Mouse (Mus musculus): ENCODE measurements around the gene Gm6993. TPM values are rescaled to one million over a fixed set of nuclear protein-coding genes. Genes with fewer than 3 reads are reported as not detected.
A peak's percentile ranks its signal among the peaks of the same experiment; 100 is the strongest.

Gm6993 gene
- total and polyA plus RNA-seq, 2 experiments from 2014 or later: not detected

DNA sequence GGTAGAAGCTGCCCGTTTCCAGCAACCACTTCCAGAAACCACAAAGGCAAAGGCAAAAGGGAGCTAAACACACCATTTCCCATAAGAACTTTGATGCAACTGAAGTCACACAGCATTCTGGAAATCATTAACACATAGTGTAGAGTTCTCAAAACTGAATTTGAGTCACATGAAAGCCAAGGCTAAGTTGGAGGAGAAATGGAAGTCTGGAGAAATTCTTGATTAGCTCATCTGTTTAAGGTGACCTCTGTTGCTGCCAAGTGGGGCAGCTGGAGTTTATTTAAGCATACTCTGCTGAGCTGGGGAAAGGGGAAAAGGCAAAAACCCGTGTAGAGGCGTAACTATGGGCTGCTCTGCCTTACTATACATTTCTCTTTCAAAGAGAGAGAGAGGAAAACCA, 21.8 kb upstream of the Gm6993 start:
- no peaks in the 10 kb centered on the region for H3K27me3 ChIP-seq (ENCODE audit: control insufficient read depth, insufficient read depth, low read length)
- H3K9ac ChIP-seq (replicated peaks; ENCODE audit: low read depth, low read length): no peak overlapping the region
- TF ChIP-seq EP300 (IDR thresholded peaks at IDR 0.05; ENCODE audit: low read depth) (no peak), CTCF (IDR thresholded peaks at IDR 0.05; ENCODE audit: low read depth) (no peak)
- ATAC-seq (ENCODE audit: insufficient read depth, low read depth) (no peak), DNase-seq (ENCODE audit: low spot score) (peak; percentile 38)
- no peaks in the 10 kb centered on the region for H3K36me3 ChIP-seq (replicated peaks; ENCODE audit: control insufficient read depth, insufficient read depth, low read length)
- 62% methylated on average over 3 of the region's 3 CpGs for WGBS
- H3K9me3 ChIP-seq (replicated peaks; ENCODE audit: control insufficient read depth, low read length): no peaks in the 10 kb centered on the region
- no peak overlapping the region for H3K27ac ChIP-seq (ENCODE audit: low read depth)
- H3K4me2 ChIP-seq (ENCODE audit: low read depth, low read length): no peak overlapping the region
- H3K4me3 ChIP-seq (ENCODE audit: low read depth, low read length): no peak overlapping the region
- peaks cover 13% of the 10 kb centered on the region; the same call in 1 of the 2 replicates for H3K4me1 ChIP-seq (ENCODE audit: control insufficient read depth, insufficient read depth)

DNA sequence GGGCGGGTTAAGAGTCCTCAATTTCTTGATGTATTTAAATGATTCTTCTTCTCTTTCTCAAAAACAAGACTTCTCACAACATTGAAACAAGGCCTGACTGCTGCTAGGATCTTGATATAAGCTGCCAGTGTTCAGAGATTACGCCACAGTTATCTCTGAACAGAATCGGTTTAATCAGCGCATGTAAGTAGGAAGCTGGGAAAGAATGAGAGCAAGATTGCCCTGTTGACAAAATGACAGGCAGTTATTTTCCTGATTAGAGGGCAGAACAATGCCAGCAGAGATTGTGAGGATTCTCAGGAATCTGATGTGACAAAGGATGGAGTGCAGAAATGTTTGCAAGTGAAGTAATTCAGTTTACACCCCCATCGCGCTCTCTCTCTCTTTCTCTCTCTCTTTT, 19.0 kb upstream of the Gm6993 start:
- no peak for ATAC-seq (ENCODE audit: insufficient read depth, low read depth)
- no peaks in the 10 kb centered on the region for H3K9me3 ChIP-seq (replicated peaks; ENCODE audit: control insufficient read depth, low read length)
- TF ChIP-seq EP300 (IDR thresholded peaks at IDR 0.05; ENCODE audit: low read depth): no peak
- no peak for TF ChIP-seq CTCF (IDR thresholded peaks at IDR 0.05; ENCODE audit: low read depth)
- no peak overlapping the region for H3K4me2 ChIP-seq (ENCODE audit: low read depth, low read length)
- H3K36me3 ChIP-seq (replicated peaks; ENCODE audit: control insufficient read depth, insufficient read depth, low read length): no peaks in the 10 kb centered on the region
- H3K27me3 ChIP-seq (ENCODE audit: control insufficient read depth, insufficient read depth, low read length): no peaks in the 10 kb centered on the region
- no peak overlapping the region for H3K4me3 ChIP-seq (ENCODE audit: low read depth, low read length)
- no peak overlapping the region for H3K9ac ChIP-seq (replicated peaks; ENCODE audit: low read depth, low read length)
- 44% methylated on average over 6 of the region's 6 CpGs for WGBS
- peaks cover 9% of the 10 kb centered on the region; the same call in 1 of the 2 replicates for H3K4me1 ChIP-seq (ENCODE audit: control insufficient read depth, insufficient read depth)
- DNase-seq (ENCODE audit: low spot score): no peak
- H3K27ac ChIP-seq (ENCODE audit: low read depth): no peak overlapping the region

DNA sequence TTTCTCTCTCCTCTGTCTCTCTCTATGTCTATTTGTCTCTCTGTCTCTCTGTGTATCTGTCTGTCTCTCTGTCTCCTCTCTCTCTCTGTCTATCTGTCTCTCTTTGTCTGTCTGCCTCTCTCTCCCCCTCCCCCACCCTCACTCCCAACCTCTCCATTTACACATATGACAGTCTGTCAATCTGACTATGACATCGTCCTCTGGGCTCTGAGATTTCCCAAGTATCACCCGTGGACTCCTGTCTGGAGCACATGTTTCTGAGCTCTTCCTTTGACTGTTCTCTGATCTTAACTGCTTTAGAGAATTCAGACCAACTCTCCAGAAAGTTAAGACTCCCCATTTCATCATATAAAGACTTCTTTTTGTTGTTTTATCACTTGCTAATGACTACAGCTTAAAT, 18.3 kb upstream of the Gm6993 start:
- Histone ChIP-seq H3K36me3 (replicated peaks; ENCODE audit: control insufficient read depth, insufficient read depth, low read length) (no peaks in the 10 kb centered on the region), H3K27ac (ENCODE audit: low read depth) (no peak overlapping the region), H3K9ac (replicated peaks; ENCODE audit: low read depth, low read length) (no peak overlapping the region), H3K4me3 (ENCODE audit: low read depth, low read length) (no peak overlapping the region), H3K9me3 (replicated peaks; ENCODE audit: control insufficient read depth, low read length) (no peaks in the 10 kb centered on the region), H3K4me1 (ENCODE audit: control insufficient read depth, insufficient read depth) (peaks cover 9% of the 10 kb centered on the region; the same call in 1 of the 2 replicates), H3K27me3 (ENCODE audit: control insufficient read depth, insufficient read depth, low read length) (no peaks in the 10 kb centered on the region), H3K4me2 (ENCODE audit: low read depth, low read length) (no peak overlapping the region)
- 36% methylated on average over 2 of the region's 2 CpGs for WGBS
- TF ChIP-seq EP300 (IDR thresholded peaks at IDR 0.05; ENCODE audit: low read depth) (no peak), CTCF (IDR thresholded peaks at IDR 0.05; ENCODE audit: low read depth) (no peak)
- DNase-seq (ENCODE audit: low spot score): no peak
- no peak for ATAC-seq (ENCODE audit: insufficient read depth, low read depth)

DNA sequence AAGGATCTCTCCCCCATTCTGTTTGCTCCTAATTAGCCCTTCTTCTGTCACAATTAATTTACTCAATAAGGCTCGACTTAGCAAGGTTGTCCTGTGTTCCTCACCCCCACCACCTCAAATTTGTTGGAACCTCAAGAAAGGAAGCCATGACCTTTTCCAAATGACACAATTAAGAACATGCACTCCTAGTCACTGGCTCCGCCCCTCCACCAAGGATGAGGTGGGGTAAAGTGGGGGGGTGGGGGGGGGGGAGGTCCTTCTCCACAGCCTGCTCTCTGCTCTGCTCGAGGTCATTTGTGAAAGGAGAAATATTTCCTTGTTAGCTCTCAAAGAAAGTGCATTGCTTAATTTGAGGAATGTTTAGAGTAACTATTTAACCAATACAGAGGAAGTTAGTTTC, 17.8 kb upstream of the Gm6993 start:
- Histone ChIP-seq H3K27me3 (ENCODE audit: control insufficient read depth, insufficient read depth, low read length) (no peaks in the 10 kb centered on the region), H3K9me3 (replicated peaks; ENCODE audit: control insufficient read depth, low read length) (no peaks in the 10 kb centered on the region), H3K27ac (ENCODE audit: low read depth) (no peak overlapping the region), H3K9ac (replicated peaks; ENCODE audit: low read depth, low read length) (no peak overlapping the region), H3K4me2 (ENCODE audit: low read depth, low read length) (no peak overlapping the region), H3K4me3 (ENCODE audit: low read depth, low read length) (no peak overlapping the region), H3K4me1 (ENCODE audit: control insufficient read depth, insufficient read depth) (peaks cover 9% of the 10 kb centered on the region; the same call in 1 of the 2 replicates), H3K36me3 (replicated peaks; ENCODE audit: control insufficient read depth, insufficient read depth, low read length) (no peaks in the 10 kb centered on the region)
- ATAC-seq (ENCODE audit: insufficient read depth, low read depth): no peak
- no peak for DNase-seq (ENCODE audit: low spot score)
- TF ChIP-seq EP300 (IDR thresholded peaks at IDR 0.05; ENCODE audit: low read depth) (no peak), CTCF (IDR thresholded peaks at IDR 0.05; ENCODE audit: low read depth) (no peak)
- 51% methylated on average over 3 of the region's 3 CpGs for WGBS

DNA sequence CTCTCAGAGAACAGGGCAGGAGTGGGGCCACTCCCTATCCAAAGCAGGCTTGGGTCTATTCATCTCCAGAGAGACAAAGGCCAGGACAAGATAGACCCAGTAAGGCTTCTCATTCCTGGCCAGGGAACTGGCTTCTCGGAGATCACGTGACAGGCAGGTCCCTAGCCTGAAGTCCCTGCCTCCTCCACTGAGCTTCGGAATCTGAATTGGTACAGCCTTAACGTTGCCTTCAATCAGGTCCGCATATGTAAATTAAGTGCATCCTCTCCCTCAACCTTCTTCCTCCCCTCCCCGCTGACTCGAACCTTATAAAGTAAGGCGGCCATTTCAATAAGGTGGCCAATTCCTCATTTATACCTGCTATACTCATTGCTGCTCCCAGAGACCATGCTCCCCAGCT, 15.1 kb upstream of the Gm6993 start:
- Histone ChIP-seq H3K27me3 (ENCODE audit: control insufficient read depth, insufficient read depth, low read length) (no peaks in the 10 kb centered on the region), H3K9ac (replicated peaks; ENCODE audit: low read depth, low read length) (no peak overlapping the region), H3K36me3 (replicated peaks; ENCODE audit: control insufficient read depth, insufficient read depth, low read length) (no peaks in the 10 kb centered on the region), H3K9me3 (replicated peaks; ENCODE audit: control insufficient read depth, low read length) (no peaks in the 10 kb centered on the region), H3K4me3 (ENCODE audit: low read depth, low read length) (no peak overlapping the region), H3K4me2 (ENCODE audit: low read depth, low read length) (no peak overlapping the region), H3K27ac (ENCODE audit: low read depth) (no peak overlapping the region), H3K4me1 (ENCODE audit: control insufficient read depth, insufficient read depth) (peaks cover 3% of the 10 kb centered on the region; the same call in 1 of the 2 replicates)
- ATAC-seq (ENCODE audit: insufficient read depth, low read depth) (no peak), DNase-seq (ENCODE audit: low spot score) (no peak)
- TF ChIP-seq EP300 (IDR thresholded peaks at IDR 0.05; ENCODE audit: low read depth): no peak
- no peak for TF ChIP-seq CTCF (IDR thresholded peaks at IDR 0.05; ENCODE audit: low read depth)
- WGBS: 70% methylated on average over 8 of the region's 8 CpGs

DNA sequence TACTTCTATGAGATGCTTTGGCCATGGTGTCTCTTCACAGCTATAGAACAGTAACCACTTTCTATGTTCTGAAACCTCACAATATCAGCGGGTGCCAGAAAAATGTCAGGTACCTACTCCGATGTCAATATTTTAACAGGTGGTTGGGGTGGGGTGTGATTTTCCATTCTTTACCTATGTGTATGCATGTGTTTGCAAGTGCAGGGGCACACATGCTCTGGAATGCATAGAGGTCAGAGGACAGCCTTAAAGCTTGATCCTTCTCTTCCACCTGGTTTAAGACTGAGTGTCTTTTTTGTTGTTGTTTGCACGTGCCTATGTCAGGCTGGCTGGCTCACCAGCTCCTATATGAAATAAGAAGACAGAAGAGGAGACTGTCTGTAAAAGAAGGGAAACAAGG, 13.4 kb upstream of the Gm6993 start:
- H3K4me2 ChIP-seq (ENCODE audit: low read depth, low read length): no peak overlapping the region
- no peak for ATAC-seq (ENCODE audit: insufficient read depth, low read depth)
- no peaks in the 10 kb centered on the region for H3K9me3 ChIP-seq (replicated peaks; ENCODE audit: control insufficient read depth, low read length)
- H3K9ac ChIP-seq (replicated peaks; ENCODE audit: low read depth, low read length): no peak overlapping the region
- DNase-seq (ENCODE audit: low spot score): no peak
- no peaks in the 10 kb centered on the region for H3K27me3 ChIP-seq (ENCODE audit: control insufficient read depth, insufficient read depth, low read length)
- H3K4me1 ChIP-seq (ENCODE audit: control insufficient read depth, insufficient read depth): peaks cover 3% of the 10 kb centered on the region; the same call in 1 of the 2 replicates
- no peak for TF ChIP-seq EP300 (IDR thresholded peaks at IDR 0.05; ENCODE audit: low read depth)
- TF ChIP-seq CTCF (IDR thresholded peaks at IDR 0.05; ENCODE audit: low read depth): no peak
- H3K36me3 ChIP-seq (replicated peaks; ENCODE audit: control insufficient read depth, insufficient read depth, low read length): no peaks in the 10 kb centered on the region
- WGBS: 94% methylated on average over 3 of the region's 3 CpGs
- no peak overlapping the region for H3K27ac ChIP-seq (ENCODE audit: low read depth)
- no peak overlapping the region for H3K4me3 ChIP-seq (ENCODE audit: low read depth, low read length)
